Mouse (Mus musculus) hindbrain, embryonic 13.5 days (tissue): ENCODE data around the gene Dnajc8. TPM values are rescaled to one million over a fixed set of nuclear protein-coding genes. Genes with fewer than 3 reads are reported as not detected.
"Not testable (repeated sequence)": the region's sequence is repeated elsewhere in the genome, so short reads cannot be mapped to it uniquely, and the experiment has no call there.

ENCODE experiments used
- ATAC-seq: fragments of 200-750 bp; cut with Nextera tagmentation; 2 replicates; pipeline ENCODE4 v1.8.0; 2017; ENCODE audit warnings: moderate TSS enrichment; ENCODE audit not compliant: low FRiP score
- H3K27ac ChIP-seq: fragments of 300-500 bp; sonication (generic); 2 replicates; pipeline ENCODE4 v1.5.1; 2015; ENCODE audit warnings: inconsistent platforms, mild to moderate bottlenecking, moderate library complexity
- H3K27me3 ChIP-seq: fragments of 300-500 bp; sonication (generic); 2 replicates; pipeline ENCODE4 v1.6.1; 2015; ENCODE audit warnings: mild to moderate bottlenecking, inconsistent platforms
- H3K36me3 ChIP-seq: fragments of 300-500 bp; sonication (generic); 2 replicates; pipeline ENCODE4 v1.6.1; 2015; ENCODE audit warnings: mild to moderate bottlenecking, inconsistent platforms
- H3K4me1 ChIP-seq: fragments of 300-500 bp; sonication (generic); replicated peaks from 2 replicates; pipeline ENCODE4 v1.6.1; 2015; ENCODE audit warnings: inconsistent platforms
- H3K4me2 ChIP-seq: fragments of 300-500 bp; sonication (generic); 2 replicates; pipeline ENCODE4 v1.6.1; 2015; ENCODE audit warnings: inconsistent platforms, mild to moderate bottlenecking, moderate library complexity
- H3K4me3 ChIP-seq: fragments of 300-500 bp; sonication (generic); 2 replicates; pipeline ENCODE4 v1.5.1; 2015; ENCODE audit warnings: mild to moderate bottlenecking, inconsistent platforms
- H3K9ac ChIP-seq: fragments of 300-500 bp; sonication (generic); 2 replicates; pipeline ENCODE4 v1.6.1; 2015; ENCODE audit warnings: mild to moderate bottlenecking, inconsistent platforms
- H3K9me3 ChIP-seq: fragments of 300-500 bp; sonication (generic); 2 replicates; pipeline ENCODE4 v1.6.1; 2016; ENCODE audit warnings: inconsistent platforms
- WGBS: fragments of 180-500 bp; shearing (Covaris S2); methylation state at CpG from one replicate; pipeline ENCODE4 v1.1.7; 2015; 5-methylcytosine and 5-hydroxymethylcytosine counted together
- polyA plus RNA-seq: library from polyadenylated mRNA; unstranded; fragments of >200 nt; fragmentation: Nextera tagmentation; extraction: Ambion mirVana; gene quantifications from 2 replicates; pipeline ENCODE4 v1.2.1, GENCODE M21; 2015

Dnajc8 gene
- polyA plus RNA-seq, 1 experiment from 2014 or later: 154 TPM

GRCm38 (mm10) chr4:132586282-132586681 is 50.9 kb downstream of the Dnajc8 start:
- Histone ChIP-seq H3K4me3 (no peak overlapping the region), H3K9ac (no peak overlapping the region)
- no peak for ATAC-seq

DNA sequence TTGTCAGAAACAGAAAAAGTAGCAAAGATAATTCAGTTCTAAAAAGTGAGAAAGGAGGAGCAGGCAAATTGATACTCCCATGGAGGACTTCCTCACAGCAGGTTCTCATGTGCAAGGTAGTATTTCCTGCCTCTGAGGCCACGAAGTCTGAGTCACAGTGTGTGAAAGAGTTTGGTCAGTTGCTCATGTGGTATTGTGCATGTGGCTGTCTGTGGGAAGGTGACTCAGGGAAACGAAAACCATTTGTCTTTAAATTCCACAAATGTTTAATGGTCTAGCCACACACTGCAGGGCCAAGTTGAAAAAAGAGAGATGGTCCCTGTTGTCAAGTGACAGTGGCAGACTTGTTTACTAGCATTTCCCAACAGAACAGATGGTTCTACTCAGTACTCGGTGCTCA is 53.2 kb downstream of the Dnajc8 start:
- no peak overlapping the region for H3K4me3 ChIP-seq
- H3K4me1 ChIP-seq: no peaks in the 10 kb centered on the region
- no peak overlapping the region for H3K4me2 ChIP-seq
- H3K27ac ChIP-seq: no peak overlapping the region
- H3K36me3 ChIP-seq: no peaks in the 10 kb centered on the region
- H3K9ac ChIP-seq: no peak overlapping the region
- no peak for ATAC-seq
- H3K27me3 ChIP-seq: no peaks in the 10 kb centered on the region
- H3K9me3 ChIP-seq: no peaks in the 10 kb centered on the region
- 84% methylated on average over 3 of the region's 3 CpGs for WGBS

More at GRCm38 (mm10) chr4:132586282-132586681, 50.9 kb downstream of the Dnajc8 start:
- Histone ChIP-seq H3K27ac (no peak overlapping the region), H3K4me2 (no peak overlapping the region), H3K27me3 (no peaks in the 10 kb centered on the region), H3K9me3 (no peaks in the 10 kb centered on the region), H3K4me1 (no peaks in the 10 kb centered on the region), H3K36me3 (no peaks in the 10 kb centered on the region)
- 98% methylated on average over 4 of the region's 4 CpGs for WGBS

- Histone ChIP-seq H3K4me3 (no peak overlapping the region), H3K4me2 (no peak overlapping the region), H3K27ac (no peak overlapping the region), H3K9ac (no peak overlapping the region), H3K4me1 (no peaks in the 10 kb centered on the region), H3K27me3 (no peaks in the 10 kb centered on the region), H3K9me3 (no peaks in the 10 kb centered on the region), H3K36me3 (no peaks in the 10 kb centered on the region)
- no peak for ATAC-seq
- 81% methylated on average over 10 of the region's 10 CpGs for WGBS
Measured at GRCm38 (mm10) chr4:132590642-132591041, 55.3 kb downstream of the Dnajc8 start.

- no peak for ATAC-seq
- Histone ChIP-seq H3K36me3 (no peaks in the 10 kb centered on the region), H3K27ac (no peak overlapping the region), H3K4me2 (no peak overlapping the region), H3K9me3 (no peaks in the 10 kb centered on the region), H3K9ac (no peak overlapping the region), H3K27me3 (no peaks in the 10 kb centered on the region), H3K4me3 (no peak overlapping the region), H3K4me1 (no peaks in the 10 kb centered on the region)
- 94% methylated on average over 9 of the region's 9 CpGs for WGBS
Measured at GRCm38 (mm10) chr4:132592958-132593357, 57.6 kb downstream of the Dnajc8 start.

- Histone ChIP-seq H3K9me3 (no peaks in the 10 kb centered on the region), H3K4me1 (no peaks in the 10 kb centered on the region), H3K27ac (no peak overlapping the region), H3K9ac (no peak overlapping the region), H3K4me3 (no peak overlapping the region), H3K4me2 (no peak overlapping the region), H3K27me3 (no peaks in the 10 kb centered on the region), H3K36me3 (no peaks in the 10 kb centered on the region)
- no peak for ATAC-seq
- WGBS: 28% methylated on average over 4 of the region's 4 CpGs
Measured at GRCm38 (mm10) chr4:132594191-132594590, 58.8 kb downstream of the Dnajc8 start.

DNA sequence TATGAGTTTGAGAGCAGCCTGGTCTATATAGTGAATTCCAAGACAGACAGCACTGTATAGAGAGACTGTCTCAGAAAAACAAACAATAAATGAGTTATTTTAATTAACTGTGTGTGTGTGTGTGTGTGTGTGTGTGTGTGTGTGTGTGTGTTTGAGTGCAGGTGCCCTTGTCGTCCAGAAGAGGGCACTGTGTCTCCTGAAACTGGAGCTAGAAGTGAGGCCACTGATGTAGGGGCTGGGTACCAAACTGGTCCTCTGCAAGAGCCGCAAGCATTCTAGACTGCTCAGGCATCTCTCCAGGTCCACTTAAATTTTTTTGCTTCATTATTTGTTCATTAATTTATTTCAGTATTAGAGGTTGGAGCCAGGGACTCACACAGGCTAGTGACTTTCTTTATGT is 63.5 kb downstream of the Dnajc8 start:
- Histone ChIP-seq H3K4me3 (no peak overlapping the region), H3K4me2 (no peak overlapping the region), H3K36me3 (no peaks in the 10 kb centered on the region), H3K27ac (no peak overlapping the region), H3K9me3 (no peaks in the 10 kb centered on the region), H3K9ac (no peak overlapping the region), H3K4me1 (no peaks in the 10 kb centered on the region), H3K27me3 (no peaks in the 10 kb centered on the region)
- 92% methylated on average over 2 of the region's 2 CpGs for WGBS
- ATAC-seq: no peak

DNA sequence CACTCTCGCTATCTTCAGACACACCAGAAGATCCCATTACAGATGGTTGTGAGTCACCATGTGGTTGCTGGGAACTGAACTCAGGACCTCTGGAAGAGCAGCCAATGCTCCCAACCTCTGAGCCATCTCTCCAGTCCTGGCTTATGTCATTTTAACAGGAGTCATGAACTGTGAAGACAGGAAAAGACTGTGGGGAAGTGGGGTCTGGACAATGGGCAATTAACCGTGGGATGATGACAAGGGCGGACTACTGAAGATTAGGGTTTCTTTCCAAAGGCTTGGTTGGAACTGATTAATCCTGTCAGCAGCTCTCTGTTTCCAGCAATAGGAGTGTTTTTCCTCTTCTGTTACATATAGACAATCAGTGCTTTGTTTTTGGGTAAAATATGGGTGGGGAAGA is 64.4 kb downstream of the Dnajc8 start:
- H3K36me3 ChIP-seq: no peaks in the 10 kb centered on the region
- H3K4me1 ChIP-seq: no peaks in the 10 kb centered on the region
- 90% methylated on average over 3 of the region's 3 CpGs for WGBS
- H3K9me3 ChIP-seq: no peaks in the 10 kb centered on the region
- H3K27me3 ChIP-seq: no peaks in the 10 kb centered on the region
- no peak for ATAC-seq
- H3K9ac ChIP-seq: no peak overlapping the region
- no peak overlapping the region for H3K27ac ChIP-seq
- no peak overlapping the region for H3K4me2 ChIP-seq
- H3K4me3 ChIP-seq: no peak overlapping the region

- H3K9ac ChIP-seq: no peak overlapping the region
- ATAC-seq: no peak
- WGBS: 80% methylated on average over 6 of the region's 6 CpGs
- H3K4me1 ChIP-seq: no peaks in the 10 kb centered on the region
- H3K36me3 ChIP-seq: no peaks in the 10 kb centered on the region
- H3K4me3 ChIP-seq: no peak overlapping the region
- H3K9me3 ChIP-seq: no peaks in the 10 kb centered on the region
- H3K4me2 ChIP-seq: no peak overlapping the region
- H3K27ac ChIP-seq: no peak overlapping the region
- H3K27me3 ChIP-seq: no peaks in the 10 kb centered on the region
Measured at GRCm38 (mm10) chr4:132600465-132600864, 65.1 kb downstream of the Dnajc8 start.

GRCm38 (mm10) chr4:132601242-132601641 is 65.9 kb downstream of the Dnajc8 start:
- H3K27ac ChIP-seq, ATAC-seq, H3K4me2 ChIP-seq, H3K36me3 ChIP-seq, H3K4me3 ChIP-seq, H3K9ac ChIP-seq, H3K9me3 ChIP-seq, H3K27me3 ChIP-seq, H3K4me1 ChIP-seq: not testable (repeated sequence)
- WGBS: 89% methylated on average over 4 of the region's 5 CpGs

Other genes starting within 250 kb of the Dnajc8 start
- gene Rab42, start 232.2 kb upstream of the Dnajc8 start, polyA plus RNA-seq: 0.80 and 0.84 TPM in 2 replicates
- gene Trnau1ap, start 206.0 kb upstream of the Dnajc8 start, polyA plus RNA-seq: 75.7 and 80.9 TPM in 2 replicates
- gene Rcc1, start 181.9 kb upstream of the Dnajc8 start, polyA plus RNA-seq: 37.2 and 42.1 TPM in 2 replicates
- 10.5 and 11.5 TPM in 2 replicates for gene Phactr4, start 113.1 kb upstream of the Dnajc8 start, polyA plus RNA-seq
- 18.5 and 20.6 TPM in 2 replicates for gene Med18, start 71.6 kb upstream of the Dnajc8 start, polyA plus RNA-seq
- 6.6 and 8.1 TPM in 2 replicates for gene Sesn2, start 25.0 kb upstream of the Dnajc8 start, polyA plus RNA-seq
- 1,428 and 1,433 TPM in 2 replicates for gene Atpif1, start 1.9 kb upstream of the Dnajc8 start, polyA plus RNA-seq
- 0.82 and 0.83 TPM in 2 replicates for gene Ptafr, start 28.5 kb downstream of the Dnajc8 start, polyA plus RNA-seq
- 17.0 and 17.1 TPM in 2 replicates for gene Eya3, start 103.4 kb downstream of the Dnajc8 start, polyA plus RNA-seq
- 5.0 and 6.1 TPM in 2 replicates for gene Xkr8, start 197.0 kb downstream of the Dnajc8 start, polyA plus RNA-seq
- gene Smpdl3b, start 221.7 kb downstream of the Dnajc8 start, polyA plus RNA-seq: 0.71 and 0.82 TPM in 2 replicates
- gene Rpa2, start 232.8 kb downstream of the Dnajc8 start, polyA plus RNA-seq: 41.2 and 41.8 TPM in 2 replicates